Mouse (Mus musculus): ENCODE data around the gene Ttc28.

- no peak for TF ChIP-seq FLI1 (IDR thresholded peaks at IDR 0.05; ENCODE audit: low read length)
- TF ChIP-seq GATA1 (IDR thresholded peaks at IDR 0.05; ENCODE audit: borderline replicate concordance, low read length): no peak
Observed at GRCm38 (mm10) chr5:111164348-111164920, 284.8 kb downstream of the Ttc28 start.
